Mouse (Mus musculus) kidney, adult 9 months (tissue): ENCODE measurements around the gene Epas1.

Experiments
- DNase-seq: peaks from one replicate; pipeline ENCODE4 v3.0.0; 2022

Epas1 gene

DNA sequence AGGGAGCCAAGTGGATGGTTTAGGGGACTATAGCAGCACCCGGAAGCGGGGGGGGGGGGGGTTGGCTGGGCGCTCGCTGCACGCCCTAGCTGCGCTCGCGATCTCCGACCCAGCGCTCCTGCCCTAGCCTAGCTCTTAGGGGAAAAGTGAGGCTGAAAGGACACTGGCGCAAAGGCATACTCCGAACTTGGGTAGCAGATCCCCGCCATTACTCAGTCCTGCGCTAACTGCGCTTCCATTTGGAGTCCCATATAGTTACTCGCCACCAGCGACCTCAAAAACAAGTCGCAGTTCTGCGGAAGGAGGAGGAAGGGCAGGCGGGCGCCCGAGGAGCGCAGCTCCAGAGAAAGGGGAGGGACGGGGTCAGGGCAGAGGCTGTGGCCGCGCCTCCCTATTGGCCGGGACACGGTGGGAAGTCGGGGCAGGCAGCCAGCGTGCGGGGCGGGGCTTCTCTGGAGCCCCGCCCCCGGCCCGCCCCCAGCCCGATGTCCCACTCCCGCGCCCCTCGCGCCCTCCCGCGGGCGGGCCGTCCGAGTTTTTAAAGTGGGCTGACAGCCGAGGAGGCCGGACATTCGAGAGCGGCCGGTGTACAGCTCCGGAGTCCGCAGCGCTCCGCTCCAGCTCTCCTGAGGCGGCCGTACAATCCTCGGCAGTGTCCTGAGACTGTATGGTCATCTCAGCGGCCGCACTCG is at the start of gene Epas1:
TSS of gene Epas1 (plus strand) at position 571 of the 692 bp plus-strand sequence.
- DNase-seq: peak; percentile 95

DNA sequence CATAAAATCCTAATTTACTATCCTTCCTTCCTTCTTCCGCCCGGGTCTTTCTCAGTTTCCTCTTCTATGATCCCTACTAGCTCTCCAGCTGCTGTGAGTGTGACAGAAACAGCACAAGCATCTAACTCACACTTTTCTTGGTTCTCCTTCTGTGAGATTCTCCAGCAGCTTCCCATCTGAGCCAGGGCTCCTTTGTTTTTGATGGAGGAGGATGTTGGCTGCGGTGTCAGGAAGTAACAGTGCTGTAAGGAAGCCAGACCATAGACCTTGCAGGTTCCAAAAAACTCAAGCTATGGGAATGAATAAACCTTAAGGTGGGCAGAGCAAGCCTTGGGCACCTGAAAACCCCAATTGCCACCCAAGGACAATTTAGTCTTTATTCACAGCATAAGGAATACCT is 48.3 kb upstream of the Epas1 start:
- peak; percentile 19 for DNase-seq

DNA sequence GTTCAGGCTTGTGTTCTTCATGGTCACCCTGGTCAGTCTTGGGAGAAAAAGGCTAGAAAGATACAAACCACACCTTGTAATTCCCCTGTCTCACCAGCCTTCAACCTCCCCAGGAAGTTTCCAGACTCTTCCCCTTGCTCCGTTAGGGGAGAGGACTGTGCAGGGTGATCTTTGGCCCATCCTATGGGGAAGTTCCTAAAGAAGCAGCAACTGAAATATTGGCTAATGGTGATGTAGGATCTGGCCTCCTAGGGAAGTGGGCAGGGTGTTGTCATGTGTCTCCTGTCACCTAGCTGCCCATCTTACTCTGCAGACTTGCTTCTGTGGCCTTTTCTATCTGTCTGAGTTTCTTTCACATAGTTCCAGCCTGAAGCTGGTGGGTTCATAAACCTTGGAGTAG is 47.0 kb upstream of the Epas1 start:
- DNase-seq: no peak

DNA sequence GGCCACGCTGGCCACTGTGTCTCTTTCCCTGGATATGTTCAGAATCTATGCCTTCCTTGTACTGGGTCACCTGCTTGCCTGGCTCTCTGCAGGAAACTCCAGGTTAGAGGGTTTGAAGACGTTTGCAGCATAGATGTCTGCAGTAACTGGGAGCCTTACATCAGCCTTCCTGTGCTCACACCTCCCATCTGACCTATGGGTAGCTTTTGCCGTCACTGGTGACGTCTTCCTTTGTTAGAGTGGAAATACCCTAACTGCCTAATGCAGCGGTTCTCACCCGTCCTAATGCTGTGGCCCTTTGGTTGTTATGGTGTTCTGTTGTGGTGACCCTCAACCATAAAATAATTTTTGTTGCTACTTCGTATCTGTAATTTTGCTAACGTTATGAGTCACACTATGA is 43.7 kb upstream of the Epas1 start:
- no peak for DNase-seq

DNA sequence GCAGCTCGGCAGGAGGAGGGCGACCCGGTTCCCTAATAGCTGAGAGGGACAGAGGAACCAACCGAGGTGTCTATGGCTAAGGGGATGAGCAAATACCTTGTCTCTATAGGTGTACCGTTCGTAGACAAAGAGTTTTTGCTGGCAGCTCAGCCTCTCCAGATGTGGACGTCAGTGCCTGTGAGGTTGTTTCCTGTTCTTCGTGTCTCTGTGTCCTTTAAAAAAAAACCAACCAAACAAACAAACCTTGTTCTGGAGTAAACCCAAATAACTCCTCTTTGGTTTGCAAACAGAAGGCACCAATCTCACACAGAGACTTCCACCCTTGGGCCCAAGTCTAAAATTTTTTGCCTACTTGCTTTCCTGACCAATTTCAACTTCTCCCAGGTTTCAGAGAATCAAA is 43.1 kb upstream of the Epas1 start:
- peak; percentile 30 for DNase-seq

DNA sequence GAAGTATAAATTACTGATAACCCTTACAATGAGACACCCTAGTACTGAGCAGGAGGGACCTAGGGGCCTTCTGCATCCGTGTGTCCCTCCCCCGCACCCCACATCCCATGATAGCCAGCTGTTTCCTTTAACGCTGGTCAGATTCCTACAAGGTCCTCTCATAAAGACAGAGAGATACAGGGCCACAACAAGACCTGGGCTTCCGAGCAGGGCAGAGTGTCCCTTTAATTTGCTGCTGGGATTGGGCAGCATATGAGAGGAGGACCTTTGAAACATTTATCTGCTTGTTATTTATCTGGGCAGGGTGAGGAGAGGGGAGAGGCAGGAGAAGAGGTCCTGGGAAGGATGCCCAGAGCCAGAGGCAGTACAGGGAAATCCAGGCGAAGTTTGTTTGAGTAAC is 41.6 kb upstream of the Epas1 start:
- no peak for DNase-seq

DNA sequence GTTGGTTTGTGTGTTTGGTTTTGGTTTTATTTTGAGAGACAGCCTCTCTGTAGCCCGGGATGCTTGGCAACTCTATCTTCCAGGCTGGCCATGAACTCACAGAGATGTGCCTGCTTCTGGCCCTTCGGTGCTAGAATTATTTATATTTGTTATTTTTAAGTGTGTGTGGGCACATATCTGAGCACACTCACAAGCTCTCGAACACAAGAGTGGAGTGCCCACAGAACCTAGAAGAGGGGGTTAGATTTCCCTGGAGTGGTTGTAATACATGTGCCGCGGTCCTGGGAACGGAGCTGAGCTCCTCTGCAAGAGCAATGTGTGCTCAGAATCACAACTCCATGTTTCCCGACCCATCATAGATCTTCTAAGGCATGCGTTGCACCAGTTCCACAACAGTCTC is 40.9 kb upstream of the Epas1 start:
- DNase-seq: no peak

DNA sequence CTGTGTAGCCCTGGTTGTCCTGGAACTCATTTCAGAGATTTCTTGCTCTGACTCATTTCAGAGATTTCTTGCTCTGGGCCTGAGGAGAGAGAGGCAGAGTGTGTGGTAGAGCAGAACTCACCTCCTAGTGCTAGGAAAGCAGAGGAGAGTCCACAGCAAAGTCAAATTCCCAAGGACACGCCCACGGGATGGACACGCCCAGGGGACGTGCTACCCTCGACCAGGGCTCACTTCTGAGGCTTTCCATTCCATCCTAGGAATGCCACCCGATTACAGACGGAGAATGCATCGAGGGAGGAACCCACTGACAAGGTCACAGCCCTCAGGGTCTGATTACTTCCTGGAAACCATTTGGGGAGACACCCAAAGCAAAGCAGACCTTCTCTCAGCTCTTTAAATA is 39.9 kb upstream of the Epas1 start:
- DNase-seq: peak; percentile 50

DNA sequence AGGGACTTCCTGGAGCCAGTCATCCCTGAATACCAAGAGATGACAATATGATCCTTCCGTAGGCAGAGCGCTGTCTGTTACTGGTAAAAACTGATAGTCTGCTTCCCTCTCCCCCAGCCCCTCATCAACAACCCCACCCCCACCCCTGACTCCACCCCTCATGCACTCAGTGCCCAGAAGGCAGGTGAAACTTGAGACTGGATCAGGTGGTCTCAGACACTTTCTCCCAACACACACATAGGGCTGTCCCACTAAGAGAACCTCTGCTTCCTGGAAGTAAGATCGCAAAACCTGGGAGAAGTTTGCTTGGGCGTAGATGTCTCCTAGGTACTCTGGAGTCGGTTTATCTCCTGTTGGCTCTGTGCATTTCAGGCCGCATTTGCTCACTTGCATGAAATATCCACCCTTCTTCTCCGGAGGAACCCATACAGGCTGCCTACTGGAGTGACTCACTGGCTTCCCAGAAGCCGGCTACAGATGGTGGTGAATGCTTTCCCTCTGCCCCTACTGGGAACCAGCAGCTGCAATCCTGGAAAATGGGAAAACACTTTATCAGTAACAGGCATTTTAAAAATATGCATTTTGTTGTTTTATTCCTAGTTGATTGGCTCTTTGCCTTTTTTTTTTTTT is 28.6 kb upstream of the Epas1 start:
- DNase-seq: no peak

DNA sequence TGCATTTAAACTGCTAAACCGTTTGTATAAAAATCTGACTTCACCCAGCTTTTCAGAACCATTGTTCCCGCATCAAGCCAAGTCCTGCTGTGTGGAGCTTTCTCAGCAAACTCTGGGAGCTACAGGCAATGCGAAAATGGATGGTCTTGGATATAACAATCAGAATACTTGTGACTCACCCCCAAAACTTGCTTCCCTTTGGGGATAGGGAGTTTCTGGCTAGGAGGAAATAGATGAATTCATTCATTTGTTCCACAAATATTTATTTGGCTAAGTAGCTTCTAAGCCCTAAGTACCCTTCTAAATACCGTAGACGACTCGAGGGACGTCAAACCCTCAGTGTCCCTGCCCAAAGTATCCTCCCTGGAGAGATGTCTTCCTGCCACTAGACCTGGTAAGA is 27.0 kb upstream of the Epas1 start:
- DNase-seq: no peak

DNA sequence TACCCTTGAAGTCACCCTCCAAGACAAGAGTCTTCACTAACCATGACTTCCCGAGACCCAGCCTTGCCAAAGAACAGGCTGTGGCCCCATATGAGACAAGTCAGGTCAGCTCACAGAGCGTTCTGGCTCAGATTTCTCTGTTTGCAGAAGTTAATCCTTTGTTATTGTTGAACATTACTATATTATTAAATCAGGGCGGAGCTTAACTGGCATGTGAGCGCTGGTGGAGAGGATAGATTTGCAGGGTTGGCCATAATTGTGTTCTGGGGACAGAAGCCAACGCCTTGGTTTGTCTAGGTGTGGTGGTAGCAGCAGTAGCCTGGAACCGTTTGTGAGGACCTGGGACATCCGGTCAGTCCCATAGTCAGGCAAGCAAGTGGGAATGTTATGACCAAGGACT is 26.5 kb upstream of the Epas1 start:
- DNase-seq: no peak

DNA sequence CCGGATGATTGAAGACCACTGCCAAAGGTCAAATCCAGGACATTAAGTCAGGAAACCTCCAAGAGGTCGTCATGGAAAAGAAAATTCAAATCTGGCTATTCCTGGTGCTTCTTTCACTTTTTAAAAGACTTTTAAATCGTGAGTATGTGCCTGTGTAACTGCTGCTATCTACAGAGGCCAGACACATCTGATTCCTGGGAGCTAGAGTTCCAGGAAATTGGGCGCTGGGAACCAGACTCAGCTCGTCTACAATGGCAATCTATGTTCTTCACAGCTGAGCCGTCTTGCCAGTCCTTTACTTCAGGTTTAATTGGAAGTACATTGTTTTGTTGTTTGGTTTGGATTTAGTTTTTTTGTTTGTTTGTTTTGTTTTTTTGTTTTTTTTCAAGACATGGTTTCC is 22.2 kb upstream of the Epas1 start:
- DNase-seq: no peak

DNA sequence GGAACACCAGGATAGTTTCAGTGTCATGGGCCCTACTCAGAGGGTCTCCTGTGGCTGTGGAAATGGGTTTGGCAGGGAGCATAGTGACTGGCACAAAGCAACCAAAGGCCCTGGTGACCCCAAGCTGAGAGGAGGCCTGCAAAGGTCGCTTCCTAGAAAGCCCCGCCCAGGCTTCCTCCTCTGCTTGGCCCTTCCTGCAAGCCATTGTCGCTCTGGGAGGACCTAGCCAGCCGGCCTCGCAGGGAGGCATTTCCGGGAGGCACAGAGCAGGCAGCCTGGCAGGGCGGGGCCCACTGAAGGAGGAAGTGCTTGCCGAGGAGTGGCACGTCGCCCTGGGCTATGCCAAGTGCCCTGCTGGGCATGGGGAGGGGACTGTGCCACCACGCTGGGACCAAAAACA is 21.5 kb upstream of the Epas1 start:
- peak; percentile 83 for DNase-seq

DNA sequence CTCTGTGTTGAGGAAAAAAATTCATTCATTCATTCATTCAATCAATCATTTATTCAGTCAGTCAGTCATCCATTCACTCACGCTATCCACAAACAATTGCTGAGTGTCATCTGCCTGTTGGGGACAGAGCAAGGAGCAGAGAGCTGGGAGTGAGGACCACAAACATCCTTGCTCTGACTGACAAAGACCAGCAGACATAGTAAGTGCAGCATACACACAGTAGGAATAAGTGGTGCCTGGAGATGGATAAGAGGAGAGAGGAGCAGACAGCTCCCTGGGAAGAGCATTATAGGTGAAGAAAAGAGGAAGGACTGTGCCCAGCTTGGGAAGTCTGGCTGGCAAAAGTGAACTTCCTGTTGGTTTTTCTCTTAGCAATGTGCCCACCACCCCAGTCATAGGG is 21.0 kb upstream of the Epas1 start:
- no peak for DNase-seq

DNA sequence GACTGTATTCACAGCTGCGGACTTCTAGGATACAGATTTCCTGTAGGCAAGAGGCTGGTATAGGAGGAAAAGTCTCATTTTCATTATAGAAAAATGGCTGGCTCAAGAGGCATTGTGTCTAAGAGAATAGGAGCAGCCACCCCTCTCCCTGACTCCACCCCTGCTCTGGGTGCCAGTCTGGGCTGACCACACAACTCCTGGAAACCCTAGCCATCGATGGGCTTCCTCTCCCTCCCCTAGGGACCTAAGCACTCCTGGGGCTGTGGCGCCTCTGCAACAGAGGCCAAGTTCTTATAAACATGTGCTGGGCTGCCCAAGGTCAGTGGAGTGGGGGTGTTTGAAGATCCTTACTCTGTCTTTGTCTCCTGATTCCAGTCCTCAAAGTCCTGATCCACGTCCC is 19.9 kb upstream of the Epas1 start:
- DNase-seq: no peak

DNA sequence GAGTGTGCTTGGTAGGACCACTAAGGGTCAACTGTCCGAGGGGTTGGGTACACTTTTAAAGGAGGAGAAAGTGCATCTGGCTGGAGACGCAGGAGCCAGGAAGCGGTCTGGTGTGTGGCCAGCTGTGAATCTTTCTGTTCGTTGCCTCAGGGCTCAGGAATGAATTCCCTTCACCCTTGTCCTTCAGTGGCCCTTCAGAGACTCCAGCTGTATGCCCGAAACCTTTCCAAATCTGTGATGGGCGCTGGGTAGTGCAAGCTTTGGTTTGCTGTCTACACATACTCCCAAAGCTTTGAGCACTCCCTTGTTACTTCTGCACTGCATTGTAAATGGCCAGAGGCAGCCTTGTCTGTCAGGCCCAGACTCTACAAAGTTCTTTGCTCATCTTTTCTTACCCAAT is 15.0 kb upstream of the Epas1 start:
- DNase-seq: no peak

DNA sequence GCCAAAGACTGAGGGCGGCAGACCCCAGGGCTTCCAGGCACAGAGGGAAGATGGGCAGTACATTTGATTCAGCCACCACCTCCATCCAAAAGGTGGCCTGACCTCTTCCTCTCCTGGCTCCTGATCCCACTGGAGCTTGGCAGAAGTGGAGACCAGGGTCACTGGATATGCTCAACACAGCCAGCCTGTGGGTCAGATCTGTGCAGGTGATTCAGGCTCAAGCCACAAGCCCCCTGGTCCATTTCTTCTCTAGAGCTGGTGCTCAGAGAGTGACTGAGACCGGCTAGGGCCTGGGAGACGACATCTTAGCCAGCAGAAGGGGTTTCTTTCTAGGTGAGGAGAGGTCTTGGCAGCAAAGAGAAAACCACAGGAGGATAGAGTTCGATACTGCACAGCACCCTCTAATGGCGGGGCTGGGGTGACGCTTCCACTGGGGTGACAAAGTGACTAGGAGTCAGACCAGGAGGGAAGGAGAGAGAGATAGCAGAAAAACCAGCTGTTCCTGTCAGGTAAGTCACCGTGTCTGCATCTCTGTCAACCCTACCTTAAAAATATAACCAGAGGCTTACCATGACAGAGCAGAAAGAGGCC is 10.1 kb upstream of the Epas1 start:
- no peak for DNase-seq

DNA sequence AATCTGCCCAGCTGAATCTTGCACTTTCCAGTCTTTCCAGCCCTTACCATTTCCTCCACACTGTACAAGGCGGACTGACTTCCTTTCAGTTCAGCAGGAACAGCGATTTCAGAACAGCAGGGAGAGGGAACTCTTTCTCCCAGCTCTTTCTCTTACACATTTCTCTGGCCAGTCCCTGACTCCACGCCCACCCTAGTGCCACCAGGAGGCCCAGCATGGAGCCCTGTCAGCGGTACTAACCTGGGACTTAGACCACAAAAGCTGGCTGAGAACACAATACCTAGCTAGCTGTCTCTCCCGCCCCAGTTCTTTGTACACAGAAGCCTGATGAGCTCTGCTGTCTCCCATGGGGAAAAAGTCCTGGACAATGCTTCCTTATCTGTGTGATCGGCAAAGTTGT is 8.6 kb upstream of the Epas1 start:
- no peak for DNase-seq

DNA sequence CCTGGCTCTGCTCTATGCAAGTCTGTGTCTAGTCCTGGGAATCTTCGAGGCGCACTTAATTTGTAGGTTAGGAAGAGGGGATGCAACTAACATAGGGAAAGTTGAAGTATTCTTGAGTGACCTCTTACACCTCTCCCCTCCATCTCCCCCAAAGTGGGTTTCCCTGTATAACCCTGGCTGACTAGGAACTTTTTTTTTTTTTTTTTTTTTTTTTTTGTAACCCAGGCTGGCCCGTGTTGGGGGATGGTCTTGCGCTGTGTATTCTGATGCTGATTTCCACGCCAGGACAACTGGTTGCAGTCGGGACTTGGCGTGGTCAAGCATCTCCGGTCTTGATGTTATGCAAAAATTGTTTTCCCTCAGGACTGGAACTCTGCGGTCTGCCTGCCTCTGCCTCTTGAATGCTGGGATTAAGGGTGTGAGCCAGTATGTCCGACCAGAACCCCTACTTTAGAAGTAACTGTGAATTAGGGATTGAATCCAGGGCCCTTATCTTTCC is 2.1 kb upstream of the Epas1 start:
- no peak for DNase-seq

DNA sequence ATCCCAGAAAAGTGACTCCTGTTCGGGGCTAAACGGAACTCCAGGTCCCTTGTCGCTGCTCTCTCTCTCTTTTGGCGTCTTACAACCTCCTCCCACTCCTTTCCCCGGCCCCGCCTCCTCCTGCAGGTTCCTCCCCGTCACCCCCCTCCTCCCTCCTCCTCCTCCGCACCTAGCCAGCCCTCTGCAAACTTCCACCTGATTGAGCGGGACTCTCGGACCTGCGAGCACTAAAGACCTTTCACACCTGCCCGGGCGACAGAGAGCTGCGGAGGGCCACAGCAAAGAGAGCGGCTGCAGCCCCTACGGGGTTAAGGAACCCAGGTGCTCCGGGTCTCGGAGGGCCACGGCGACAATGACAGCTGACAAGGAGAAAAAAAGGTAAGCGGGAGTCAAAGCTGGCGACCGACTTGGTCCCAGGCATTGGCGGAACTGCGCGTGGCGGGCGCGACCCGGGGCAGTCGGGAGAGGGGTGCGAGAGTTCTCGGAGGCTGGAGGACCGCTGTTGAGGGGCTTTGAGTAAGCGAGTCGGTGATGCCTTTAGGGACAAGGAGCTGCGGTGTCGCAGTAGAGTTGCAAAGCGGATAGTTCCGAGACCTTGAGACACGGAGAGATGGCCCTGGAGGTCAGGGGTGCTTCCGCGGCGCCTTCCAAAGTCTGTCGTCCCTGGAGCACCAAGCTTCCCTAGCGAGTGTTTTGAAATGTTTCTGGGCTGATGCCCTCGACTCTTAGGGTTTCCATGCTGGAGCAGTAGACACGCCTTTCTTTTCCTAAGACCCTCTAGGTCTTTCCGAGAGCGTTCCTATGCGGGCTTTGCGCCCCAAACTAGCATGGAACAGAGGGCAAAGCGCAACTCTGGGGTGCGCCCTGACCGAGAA is 668 bp downstream of the Epas1 start:
- peak; percentile 86 for DNase-seq

DNA sequence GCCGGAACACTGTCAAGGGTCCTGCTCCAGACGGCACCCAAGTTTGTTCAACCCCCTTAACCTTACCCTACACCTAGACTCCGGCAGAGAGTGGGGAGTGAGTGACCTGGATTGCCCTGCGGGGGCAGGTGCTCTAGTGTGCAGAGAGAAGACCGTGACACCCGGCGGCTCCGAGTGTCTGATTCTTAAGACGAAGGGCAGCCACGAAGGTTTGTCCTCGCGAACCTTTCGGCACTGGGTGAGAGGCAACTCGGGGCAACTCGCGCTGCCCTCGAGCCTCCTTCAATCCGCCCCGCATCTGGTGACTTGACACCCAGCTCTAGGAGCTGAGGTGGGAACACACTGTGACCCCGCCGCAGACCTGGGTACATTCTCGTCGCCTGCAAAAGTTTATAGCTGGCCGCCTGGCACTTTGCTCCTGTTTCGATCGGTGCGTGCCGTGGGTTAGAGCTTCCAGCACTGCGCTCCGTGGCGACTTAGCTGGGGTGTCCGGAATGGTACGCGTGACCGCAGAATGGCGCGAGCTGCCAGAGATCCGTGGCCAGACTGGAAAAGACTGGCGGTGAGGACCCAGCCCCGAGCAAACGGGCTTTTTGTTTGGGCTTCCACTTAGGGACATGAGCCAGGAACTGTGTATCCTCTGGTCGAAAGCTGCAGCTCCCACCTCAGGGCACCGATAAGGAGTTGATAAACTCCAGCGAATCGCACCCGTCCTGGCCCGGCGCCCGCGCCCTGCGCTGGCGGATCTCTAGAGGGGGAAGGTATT is 1.5 kb downstream of the Epas1 start:
- DNase-seq: no peak

DNA sequence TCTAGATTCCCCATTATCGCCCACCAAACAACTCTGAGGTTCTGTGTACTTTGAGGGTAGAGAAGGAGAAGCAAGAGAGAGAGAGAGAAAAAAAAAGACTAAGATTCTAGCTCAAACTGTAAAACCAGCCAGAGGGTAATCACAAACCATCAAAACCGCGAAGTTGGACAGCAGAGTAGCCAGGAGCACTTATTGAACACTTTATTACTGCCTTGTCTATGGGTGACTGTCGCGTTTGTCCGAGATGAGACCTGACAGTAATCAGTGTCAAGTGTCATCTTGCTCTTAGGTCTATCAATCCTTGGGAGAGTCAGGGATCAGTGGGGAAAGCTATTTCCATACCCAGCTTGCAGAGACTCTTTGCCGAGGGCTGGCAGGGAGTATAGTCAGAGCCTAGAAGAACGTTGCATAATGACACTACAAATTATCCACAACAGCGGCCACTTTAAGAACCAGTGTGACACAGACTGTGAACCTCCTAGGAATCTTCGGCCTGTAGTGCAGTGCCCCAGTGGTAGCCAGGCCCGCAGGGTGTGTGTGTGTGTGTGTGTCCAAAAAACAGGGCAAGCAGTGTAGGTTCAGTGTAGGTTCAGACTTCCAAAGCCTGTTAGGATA is 2.2 kb downstream of the Epas1 start:
- DNase-seq: no peak
